Mouse (Mus musculus) layer of hippocampus, postnatal 14 days (tissue): ENCODE measurements at regions not wholly inside any gene's neighbourhood (a gene's known extent, or its start where the extent isn't known, plus 50 kb on each side); places are given as distances from the start of the nearest gene placed in this dataset.

Source experiments
- DNase-seq, 2 experiments: peaks; one replicate each; pipeline ENCODE4 v3.0.0; 2021 to 2022; ENCODE audit warnings: low spot score in 2 of 2, mixed read lengths in 1 of 2

GRCm38 (mm10) chr1:72963449-72963848, 52.3 kb downstream of the Tnp1 start:
- peak; percentile 21 to 53 for DNase-seq

DNA sequence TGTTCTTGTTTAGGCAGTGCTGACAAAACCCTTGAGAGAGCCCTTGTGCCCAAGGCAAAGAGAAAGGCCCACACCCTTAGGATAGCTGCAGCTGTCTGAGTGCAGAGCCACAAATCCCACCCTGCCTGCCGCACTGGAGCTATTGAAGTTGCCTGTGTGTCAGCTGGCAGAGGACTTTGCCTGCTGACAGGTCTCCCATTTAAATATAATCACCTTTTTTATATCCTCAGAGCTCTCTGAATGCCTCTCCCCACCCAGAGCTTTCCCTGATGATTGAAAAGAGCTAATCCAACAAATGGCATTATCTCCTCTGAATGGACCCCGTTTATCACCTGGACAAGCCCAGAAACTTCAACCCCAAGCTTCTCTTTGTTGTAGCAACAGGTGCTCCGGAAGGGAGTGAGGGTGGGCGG, 55.5 kb downstream of the Tnp1 start:
- DNase-seq = no peak

GRCm38 (mm10) chr1:72955387-72955786, 60.3 kb downstream of the Tnp1 start:
- DNase-seq = no peak

- DNase-seq = no peak
Measured at GRCm38 (mm10) chr1:72952896-72953295, 62.8 kb downstream of the Tnp1 start.

GRCm38 (mm10) chr1:72951802-72952201, 63.9 kb downstream of the Tnp1 start:
- DNase-seq = no peak

GRCm38 (mm10) chr1:72951365-72951764, 64.3 kb downstream of the Tnp1 start:
- DNase-seq = no peak

- no peak for DNase-seq
Measured at GRCm38 (mm10) chr1:72946235-72946634, 69.5 kb downstream of the Tnp1 start.

- DNase-seq = no peak
Measured at GRCm38 (mm10) chr1:72945750-72946102, 70.0 kb downstream of the Tnp1 start.

DNA sequence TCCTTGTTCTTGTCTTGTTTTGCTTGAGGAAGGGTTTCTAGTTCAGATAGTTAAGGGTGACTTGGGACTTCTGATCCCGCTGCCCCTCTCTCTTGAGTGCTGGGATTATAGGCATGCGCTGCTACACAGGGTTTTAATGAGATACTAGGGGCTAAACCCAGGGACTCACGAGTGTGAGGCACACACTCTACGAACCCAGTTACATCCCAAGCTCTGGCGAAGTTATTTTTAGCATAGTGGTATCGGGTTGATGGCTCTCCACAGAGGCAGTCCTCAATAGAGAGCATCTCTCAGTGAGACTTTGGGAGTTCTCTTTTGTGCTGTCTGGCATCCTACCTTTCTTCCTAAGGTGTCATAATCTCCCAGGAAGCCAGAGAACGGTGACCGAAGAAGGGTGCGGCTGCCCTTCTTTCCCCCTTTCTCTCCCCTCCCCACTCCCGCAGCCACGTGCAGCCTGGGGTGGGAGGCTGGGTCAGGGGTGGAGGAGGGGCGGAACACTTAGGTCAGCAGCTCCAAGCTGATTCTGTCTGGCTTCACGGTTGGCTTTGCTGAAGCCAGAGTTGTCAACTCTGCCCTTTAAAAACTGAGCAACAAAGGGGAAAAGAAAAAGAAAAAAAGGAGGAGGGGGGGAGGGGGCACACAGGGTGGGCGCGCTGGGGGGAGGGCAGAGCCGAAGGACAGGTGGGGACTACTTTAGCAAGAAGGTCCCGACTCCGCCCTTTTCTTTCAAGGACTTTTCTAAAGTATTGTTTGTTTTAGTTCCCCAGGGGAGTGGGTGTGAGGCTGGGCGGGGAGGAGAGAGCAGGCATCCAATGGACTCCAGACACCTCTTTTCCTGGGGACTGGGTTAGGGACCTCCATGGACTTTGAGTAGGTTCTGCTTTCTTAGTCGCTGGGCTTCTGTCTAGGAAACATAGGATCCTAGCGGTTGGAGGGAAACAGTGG, 70.4 kb upstream of the Igfbp5 start:
- no peak for DNase-seq

DNA sequence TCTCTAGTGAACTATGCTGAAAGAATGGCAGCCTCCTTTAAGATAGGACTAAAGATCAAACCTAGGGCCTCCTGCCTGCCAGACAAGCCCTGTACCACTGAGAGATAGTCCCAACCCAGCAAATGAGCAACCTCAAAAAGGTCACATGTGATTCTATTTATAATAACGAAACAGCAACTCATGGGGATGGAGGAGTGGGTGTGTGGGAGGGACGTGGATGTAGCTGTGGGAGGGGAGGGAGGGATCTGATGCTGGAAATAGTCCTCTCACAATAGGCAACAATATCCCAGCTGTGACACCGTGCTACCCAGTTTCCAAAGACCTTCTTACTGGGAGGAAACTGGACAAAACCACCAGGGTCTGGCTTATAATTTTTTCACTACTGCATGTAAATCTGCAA, 69.5 kb upstream of the Igfbp5 start:
- no peak for DNase-seq

GRCm38 (mm10) chr1:72943082-72943481, 68.4 kb upstream of the Igfbp5 start:
- DNase-seq = no peak

- DNase-seq = no peak
Measured at GRCm38 (mm10) chr1:72942351-72942750, 67.7 kb upstream of the Igfbp5 start.

- DNase-seq = no peak
Measured at GRCm38 (mm10) chr1:72939948-72940347, 65.3 kb upstream of the Igfbp5 start.

GRCm38 (mm10) chr1:72936681-72937465, 62.2 kb upstream of the Igfbp5 start:
- DNase-seq = peak in 1 of 2 experiments; percentile 58

GRCm38 (mm10) chr1:72936231-72936630, 61.5 kb upstream of the Igfbp5 start:
- no peak for DNase-seq

- no peak for DNase-seq
Measured at GRCm38 (mm10) chr1:72935084-72935483, 60.4 kb upstream of the Igfbp5 start.

GRCm38 (mm10) chr1:72929774-72930173, 55.1 kb upstream of the Igfbp5 start:
- DNase-seq = peak in 1 of 2 experiments; percentile 52
